Mouse (Mus musculus) midbrain, embryonic 11.5 days (tissue): ENCODE measurements at regions not wholly inside any gene's neighbourhood (a gene's known extent, or its start where the extent isn't known, plus 50 kb on each side); places are given as distances from the start of the nearest gene placed in this dataset.

Experiments used
- ATAC-seq: fragments of 200-750 bp; cut with Nextera tagmentation; 2 replicates; pipeline ENCODE4 v1.8.0; 2017; ENCODE audit warnings: moderate TSS enrichment, moderate library complexity; ENCODE audit not compliant: low FRiP score
- DNase-seq: peaks from one replicate; pipeline ENCODE4 v3.0.0; 2015; ENCODE audit warnings: low spot score; ENCODE audit errors: missing footprints
- H3K27ac ChIP-seq: fragments of 300-500 bp; sonication (generic); 2 replicates; pipeline ENCODE4 v1.5.1; 2014; ENCODE audit warnings: low read depth, low read length
- H3K27me3 ChIP-seq: fragments of 300-500 bp; sonication (generic); 2 replicates; pipeline ENCODE4 v1.6.1; 2014; ENCODE audit warnings: mild to moderate bottlenecking, low read length, moderate library complexity, mixed read lengths; ENCODE audit not compliant: control insufficient read depth, insufficient read depth
- H3K36me3 ChIP-seq: fragments of 300-500 bp; sonication (generic); 2 replicates; pipeline ENCODE4 v1.6.1; 2014; ENCODE audit warnings: mild to moderate bottlenecking, low read length, moderate library complexity, mixed read lengths; ENCODE audit not compliant: control insufficient read depth, insufficient read depth
- H3K4me1 ChIP-seq: fragments of 300-500 bp; sonication (generic); 2 replicates; pipeline ENCODE4 v1.6.1; 2014; ENCODE audit warnings: low read length; ENCODE audit not compliant: control insufficient read depth, insufficient read depth
- H3K4me2 ChIP-seq: fragments of 300-500 bp; sonication (generic); 2 replicates; pipeline ENCODE4 v1.6.1; 2014; ENCODE audit warnings: mild to moderate bottlenecking, moderate library complexity
- H3K4me3 ChIP-seq: fragments of 300-500 bp; sonication (generic); 2 replicates; pipeline ENCODE4 v1.5.1; 2014; ENCODE audit warnings: low read depth, low read length
- H3K9ac ChIP-seq: fragments of 300-500 bp; sonication (generic); 2 replicates; pipeline ENCODE4 v1.6.1; 2014; ENCODE audit warnings: low read length
- H3K9me3 ChIP-seq: fragments of 300-500 bp; sonication (generic); 2 replicates; pipeline ENCODE4 v1.6.1; 2016; ENCODE audit warnings: low read length; ENCODE audit not compliant: control insufficient read depth
- WGBS: fragments of 180-500 bp; shearing (Covaris S2); extraction: QIAGEN DNeasy Blood & Tissue Kit; methylation state at CpG from one replicate; pipeline ENCODE4 v1.1.7; 2014; 5-methylcytosine and 5-hydroxymethylcytosine counted together

DNA sequence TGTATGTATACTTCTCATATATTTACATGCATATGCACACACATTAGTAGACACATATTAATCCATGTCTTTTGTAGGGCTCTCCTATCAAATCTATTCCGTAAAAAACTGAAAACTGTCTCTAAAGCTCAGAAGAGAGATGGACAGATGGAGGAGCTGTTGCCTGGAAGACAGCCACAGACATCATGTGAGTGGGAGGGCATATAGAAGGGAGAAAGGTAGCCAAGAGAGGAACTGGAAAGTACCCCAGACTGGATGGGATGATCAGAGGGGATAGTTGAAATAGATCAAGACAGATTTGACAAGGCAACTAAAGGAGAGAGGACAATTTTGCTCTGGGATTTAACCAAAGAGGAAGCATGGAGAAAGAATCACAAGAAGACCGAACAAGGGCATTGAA is 375.1 kb downstream of the Wdr11 start:
- ATAC-seq (no peak), DNase-seq (no peak)
- H3K36me3 ChIP-seq, result no peaks in the 10 kb centered on the region
- no peaks in the 10 kb centered on the region for H3K27me3 ChIP-seq
- H3K4me3 ChIP-seq, result no peak overlapping the region
- H3K9me3 ChIP-seq, result no peaks in the 10 kb centered on the region
- H3K4me2 ChIP-seq, result no peak overlapping the region
- H3K9ac ChIP-seq, result no peak overlapping the region
- WGBS, result 97% methylated on average over 2 of the region's 2 CpGs
- H3K27ac ChIP-seq, result no peak overlapping the region
- H3K4me1 ChIP-seq, result 0 out of 2 replicates have a peak, but pooled peaks cover 3% of the 10 kb centered on the region

DNA sequence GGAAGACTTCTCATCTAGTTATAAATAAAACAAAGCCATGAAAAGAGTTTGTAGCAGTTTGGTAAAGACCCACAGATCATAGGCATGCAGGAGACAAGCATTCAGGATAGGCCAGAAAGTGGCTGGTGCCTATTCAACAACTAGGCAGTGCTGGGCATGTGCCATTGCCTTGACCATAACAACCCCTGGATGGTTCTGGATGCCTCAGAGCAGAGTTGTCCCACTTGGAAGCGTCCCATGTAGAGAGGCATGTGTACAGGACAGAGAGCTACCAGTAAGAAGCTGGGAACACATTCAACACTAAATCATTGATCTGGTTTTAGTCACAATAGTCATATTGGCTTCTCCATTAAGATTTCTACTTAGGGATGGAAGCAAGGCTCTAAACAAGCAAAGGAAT is 378.5 kb downstream of the Wdr11 start:
- H3K27ac ChIP-seq, result no peak overlapping the region
- H3K9me3 ChIP-seq, result no peaks in the 10 kb centered on the region
- WGBS, result 91% methylated on average over 1 of the region's 1 CpGs
- no peak overlapping the region for H3K4me2 ChIP-seq
- no peaks in the 10 kb centered on the region for H3K27me3 ChIP-seq
- DNase-seq (no peak), ATAC-seq (no peak)
- H3K9ac ChIP-seq, result no peak overlapping the region
- H3K4me3 ChIP-seq, result no peak overlapping the region
- H3K4me1 ChIP-seq, result no peaks in the 10 kb centered on the region
- no peaks in the 10 kb centered on the region for H3K36me3 ChIP-seq

DNA sequence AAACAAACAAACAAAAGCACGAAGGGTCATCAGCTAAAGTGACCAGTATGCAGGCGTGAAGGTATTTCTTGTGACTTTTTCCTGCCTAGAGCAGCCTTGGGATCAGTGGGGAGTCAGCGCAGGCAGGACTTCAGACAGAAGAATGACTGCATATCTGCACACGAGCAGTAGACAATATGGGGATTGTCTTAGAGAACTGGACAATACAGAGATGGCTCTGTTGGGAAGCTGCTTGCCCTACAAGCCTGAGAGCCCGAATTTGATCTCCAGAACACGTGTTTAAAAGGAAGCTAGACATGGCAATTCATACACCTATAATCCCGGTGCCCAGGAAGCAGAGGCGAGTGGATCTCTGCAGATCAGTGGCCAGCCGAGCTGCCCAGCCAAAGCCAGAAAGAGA is 382.5 kb downstream of the Wdr11 start:
- no peak overlapping the region for H3K4me3 ChIP-seq
- no peak overlapping the region for H3K9ac ChIP-seq
- no peak overlapping the region for H3K27ac ChIP-seq
- H3K4me2 ChIP-seq, result no peak overlapping the region
- H3K4me1 ChIP-seq, result no peaks in the 10 kb centered on the region
- no peak for ATAC-seq
- no peaks in the 10 kb centered on the region for H3K27me3 ChIP-seq
- no peaks in the 10 kb centered on the region for H3K36me3 ChIP-seq
- 78% methylated on average over 9 of the region's 9 CpGs for WGBS
- DNase-seq, result no peak
- no peaks in the 10 kb centered on the region for H3K9me3 ChIP-seq

DNA sequence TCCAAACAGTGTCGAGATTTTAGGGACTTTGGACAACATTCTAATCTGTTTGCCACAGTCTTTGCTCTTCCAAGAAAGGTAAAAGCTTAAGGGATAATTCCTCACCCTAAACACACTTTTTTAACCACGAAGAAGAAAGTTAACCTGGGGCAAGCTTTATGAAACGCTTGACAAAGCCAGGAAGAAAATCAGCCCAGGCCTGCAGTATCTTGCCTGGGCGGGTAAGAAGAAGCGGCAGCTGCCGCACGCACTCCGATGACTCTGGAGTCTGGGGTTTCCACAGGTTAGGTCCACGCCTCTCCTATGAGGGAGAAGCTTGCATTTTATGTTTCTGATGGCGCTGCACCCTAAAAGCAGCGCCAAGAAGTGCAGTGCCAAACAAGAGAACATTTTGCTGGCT is 383.2 kb downstream of the Wdr11 start:
- no peak overlapping the region for H3K27ac ChIP-seq
- H3K27me3 ChIP-seq, result no peaks in the 10 kb centered on the region
- no peaks in the 10 kb centered on the region for H3K9me3 ChIP-seq
- no peak overlapping the region for H3K9ac ChIP-seq
- H3K4me1 ChIP-seq, result no peaks in the 10 kb centered on the region
- ATAC-seq (no peak), DNase-seq (peak; percentile 59)
- no peak overlapping the region for H3K4me2 ChIP-seq
- H3K4me3 ChIP-seq, result no peak overlapping the region
- WGBS, result 74% methylated on average over 11 of the region's 11 CpGs
- no peaks in the 10 kb centered on the region for H3K36me3 ChIP-seq

DNA sequence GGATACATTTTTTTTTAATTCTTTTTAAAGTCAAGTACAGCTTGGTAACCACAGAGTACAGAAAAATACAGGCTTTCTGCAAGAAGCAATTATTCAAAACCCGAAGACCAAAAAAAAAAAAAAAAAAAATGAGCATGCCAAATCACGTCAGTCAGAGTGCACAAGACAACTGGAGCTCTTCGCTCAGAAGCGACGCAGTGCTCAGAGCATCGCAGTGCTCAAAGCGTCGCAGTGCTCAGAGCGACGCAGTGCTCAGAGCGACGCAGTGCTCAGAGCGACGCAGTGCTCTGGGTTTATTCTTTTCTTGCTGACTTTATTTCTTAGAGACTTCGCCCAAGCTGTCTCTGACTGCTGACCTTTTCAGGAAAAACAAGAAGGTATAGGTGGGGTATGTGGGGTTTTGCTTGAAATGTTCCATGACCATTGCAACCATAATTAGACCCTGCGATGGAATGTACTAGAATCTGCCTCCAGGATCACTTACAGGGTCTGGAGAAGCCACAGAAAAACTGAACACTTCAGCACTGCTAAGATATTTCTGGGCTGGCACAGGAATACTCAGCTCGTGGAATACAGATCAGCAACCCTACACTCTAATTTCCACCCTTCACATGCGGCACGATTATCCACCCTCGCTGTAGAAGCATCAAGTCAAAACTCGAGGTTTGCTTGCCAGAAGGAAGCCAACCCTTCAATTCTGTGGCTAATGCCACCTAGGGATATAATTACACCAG is 384.3 kb downstream of the Wdr11 start:
- no peaks in the 10 kb centered on the region for H3K9me3 ChIP-seq
- no peaks in the 10 kb centered on the region for H3K36me3 ChIP-seq
- H3K4me3 ChIP-seq, result no peak overlapping the region
- H3K9ac ChIP-seq, result no peak overlapping the region
- WGBS, result 91% methylated on average over 21 of the region's 21 CpGs
- peak; percentile 57 for DNase-seq
- ATAC-seq, result no peak
- no peak overlapping the region for H3K4me2 ChIP-seq
- no peaks in the 10 kb centered on the region for H3K4me1 ChIP-seq
- H3K27me3 ChIP-seq, result no peaks in the 10 kb centered on the region
- H3K27ac ChIP-seq, result no peak overlapping the region

DNA sequence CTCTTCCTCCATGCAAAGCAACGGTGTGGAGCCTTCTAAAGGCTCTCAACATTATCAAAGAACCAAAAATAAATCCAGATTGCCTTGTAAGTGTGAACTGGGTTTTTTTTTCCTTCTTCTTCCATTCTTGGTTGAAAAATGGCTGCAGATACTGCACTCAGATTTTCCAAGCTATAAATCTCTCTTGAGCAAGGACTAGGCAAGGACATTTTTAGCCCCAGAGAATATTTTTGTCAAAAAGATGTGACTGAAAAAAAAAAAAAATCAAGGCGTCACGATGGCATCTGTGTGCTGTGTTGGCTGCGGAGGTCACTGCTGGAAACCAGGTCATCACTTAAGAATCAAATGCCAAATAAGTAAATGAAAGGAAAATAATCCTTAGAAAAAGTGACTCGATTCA is 386.9 kb downstream of the Wdr11 start:
- peaks cover 5% of the 10 kb centered on the region; the same call in 1 of the 2 replicates for H3K4me1 ChIP-seq
- H3K27me3 ChIP-seq, result no peaks in the 10 kb centered on the region
- H3K9me3 ChIP-seq, result no peaks in the 10 kb centered on the region
- H3K4me2 ChIP-seq, result no peak overlapping the region
- no peak for ATAC-seq
- WGBS, result 81% methylated on average over 5 of the region's 5 CpGs
- H3K4me3 ChIP-seq, result no peak overlapping the region
- no peak overlapping the region for H3K9ac ChIP-seq
- no peaks in the 10 kb centered on the region for H3K36me3 ChIP-seq
- peak; percentile 4 for DNase-seq
- no peak overlapping the region for H3K27ac ChIP-seq

DNA sequence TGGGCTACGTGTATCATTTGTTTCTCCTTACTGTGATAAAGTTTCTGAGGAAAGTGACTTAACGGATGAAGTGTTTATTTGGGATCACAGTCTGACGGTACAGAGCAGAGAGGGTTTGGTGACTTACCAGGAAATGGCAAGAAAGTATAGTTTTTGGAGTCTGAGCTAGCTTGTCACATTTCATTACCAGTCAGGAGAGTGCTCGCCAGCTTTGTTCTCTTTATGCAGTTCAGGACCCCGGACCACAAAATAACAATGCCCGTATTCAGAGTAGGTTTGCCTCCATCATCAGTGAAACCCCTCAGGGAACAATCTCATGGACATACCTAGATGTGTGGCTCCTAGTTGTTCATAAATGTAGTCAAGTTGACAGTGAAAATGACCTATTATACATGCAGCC is 387.7 kb downstream of the Wdr11 start:
- no peak for ATAC-seq
- DNase-seq, result peak; percentile 54
- H3K4me3 ChIP-seq, result no peak overlapping the region
- no peak overlapping the region for H3K9ac ChIP-seq
- H3K36me3 ChIP-seq, result no peaks in the 10 kb centered on the region
- peaks cover 5% of the 10 kb centered on the region; the same call in 1 of the 2 replicates for H3K4me1 ChIP-seq
- 66% methylated on average over 6 of the region's 6 CpGs for WGBS
- H3K4me2 ChIP-seq, result no peak overlapping the region
- H3K9me3 ChIP-seq, result no peaks in the 10 kb centered on the region
- no peaks in the 10 kb centered on the region for H3K27me3 ChIP-seq
- no peak overlapping the region for H3K27ac ChIP-seq

DNA sequence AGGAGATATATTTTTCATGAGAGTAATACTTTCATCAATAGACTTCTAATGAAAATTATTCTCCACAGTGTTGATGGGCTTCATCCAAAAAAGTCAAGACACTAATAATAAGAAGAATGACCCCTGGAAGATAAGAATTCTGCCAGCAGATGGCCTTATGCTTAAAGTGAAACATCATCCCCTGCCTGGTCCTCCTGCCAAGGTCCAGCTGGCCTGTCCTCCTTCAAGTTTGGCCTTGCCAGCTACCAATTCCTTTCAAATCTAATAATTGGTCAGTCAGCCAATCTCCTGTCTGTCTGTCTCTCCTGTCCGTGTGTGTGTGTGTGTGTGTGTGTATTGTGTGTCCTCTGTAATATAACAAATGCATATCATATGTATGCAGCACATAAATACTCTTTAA is 388.8 kb downstream of the Wdr11 start:
- Histone ChIP-seq H3K4me2 (no peak overlapping the region), H3K9me3 (no peaks in the 10 kb centered on the region), H3K9ac (no peak overlapping the region), H3K36me3 (no peaks in the 10 kb centered on the region), H3K4me3 (no peak overlapping the region), H3K27ac (no peak overlapping the region), H3K27me3 (no peaks in the 10 kb centered on the region), H3K4me1 (peaks cover 5% of the 10 kb centered on the region; the same call in 1 of the 2 replicates)
- peak; percentile 41 for DNase-seq
- no peak for ATAC-seq
- 82% methylated on average over 1 of the region's 1 CpGs for WGBS

DNA sequence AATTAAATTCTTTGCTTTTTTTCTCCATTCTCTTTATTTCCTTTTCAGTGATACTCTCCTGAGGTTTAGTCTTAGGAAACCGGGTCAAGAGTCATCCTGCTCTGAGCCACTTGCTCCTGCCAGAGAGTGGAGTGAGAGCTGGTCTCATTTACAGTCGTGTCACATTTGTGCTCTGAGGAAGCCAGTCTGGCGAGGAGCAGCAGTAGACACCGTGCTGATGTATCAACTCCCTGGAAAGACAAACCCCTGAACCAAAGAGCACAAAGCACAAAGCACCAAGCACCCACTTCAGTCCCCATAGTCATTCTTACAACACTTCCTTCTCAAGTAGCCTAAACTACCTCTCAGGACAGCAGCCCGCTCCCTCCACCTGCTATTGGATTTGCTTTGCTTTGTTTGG is 390.7 kb downstream of the Wdr11 start:
- Histone ChIP-seq H3K36me3 (no peaks in the 10 kb centered on the region), H3K4me3 (no peak overlapping the region), H3K4me1 (peaks cover 5% of the 10 kb centered on the region; the same call in 1 of the 2 replicates), H3K9me3 (no peaks in the 10 kb centered on the region), H3K9ac (no peak overlapping the region), H3K27me3 (no peaks in the 10 kb centered on the region), H3K4me2 (no peak overlapping the region), H3K27ac (no peak overlapping the region)
- DNase-seq, result peak; percentile 86
- ATAC-seq, result 0 out of 2 replicates have a peak, but pooled peaks have one; percentile 67
- 51% methylated on average over 5 of the region's 5 CpGs for WGBS
